Mouse (Mus musculus) megakaryocyte-erythroid progenitor cell, adult 5-6 weeks (primary cell): ENCODE measurements at regions not wholly inside any gene's neighbourhood (a gene's known extent, or its start where the extent isn't known, plus 50 kb on each side); places are given as distances from the start of the nearest gene placed in this dataset.
A peak's percentile ranks its signal among the peaks of the same experiment; 100 is the strongest.

Experiments
- ATAC-seq: replicated peaks from 2 replicates; pipeline ENCODE4 v1.8.0; 2016; ENCODE audit warnings: mild to moderate bottlenecking, inconsistent platforms; ENCODE audit not compliant: severe bottlenecking, poor library complexity, low FRiP score, low TSS enrichment

DNA sequence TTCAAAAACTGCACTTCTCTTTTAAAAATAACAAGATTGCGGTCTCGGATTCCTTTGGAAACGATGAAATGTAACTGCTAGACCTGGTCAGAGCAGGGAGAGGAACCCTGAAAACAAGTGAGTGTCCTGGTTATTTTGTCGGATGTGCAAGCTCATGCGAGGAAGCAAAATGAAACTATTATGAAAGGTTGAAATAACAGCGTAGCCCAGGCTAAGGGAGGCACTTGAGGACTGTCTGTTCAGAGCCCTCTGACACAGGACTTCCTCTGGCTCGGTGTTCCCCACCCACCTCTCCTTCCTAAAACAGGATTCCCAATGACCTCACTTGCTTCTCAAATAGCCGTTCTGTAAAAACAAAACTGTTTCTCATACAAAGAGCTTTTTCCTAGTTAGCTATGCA lies 51.3 kb upstream of the S1pr1 start:
- no peak for ATAC-seq

DNA sequence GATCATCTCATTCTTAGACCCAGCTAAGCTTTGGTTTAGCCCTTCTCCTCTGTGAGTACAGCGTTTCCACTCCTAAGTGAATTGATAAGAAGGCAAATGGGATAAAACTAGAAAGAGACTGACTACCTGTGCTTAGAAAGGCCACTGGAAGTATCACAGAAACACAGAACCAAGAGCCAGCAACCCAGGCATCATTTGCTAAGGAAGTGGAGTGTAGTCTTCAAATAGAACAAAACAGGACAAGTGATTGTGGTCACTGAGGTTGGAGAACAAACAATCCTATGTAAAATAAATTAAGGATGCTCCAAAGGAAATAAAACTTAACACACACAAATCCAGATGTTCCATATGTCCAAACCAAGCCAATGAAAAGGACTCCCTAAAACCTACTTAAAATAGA lies 53.4 kb upstream of the S1pr1 start:
- no peak for ATAC-seq

DNA sequence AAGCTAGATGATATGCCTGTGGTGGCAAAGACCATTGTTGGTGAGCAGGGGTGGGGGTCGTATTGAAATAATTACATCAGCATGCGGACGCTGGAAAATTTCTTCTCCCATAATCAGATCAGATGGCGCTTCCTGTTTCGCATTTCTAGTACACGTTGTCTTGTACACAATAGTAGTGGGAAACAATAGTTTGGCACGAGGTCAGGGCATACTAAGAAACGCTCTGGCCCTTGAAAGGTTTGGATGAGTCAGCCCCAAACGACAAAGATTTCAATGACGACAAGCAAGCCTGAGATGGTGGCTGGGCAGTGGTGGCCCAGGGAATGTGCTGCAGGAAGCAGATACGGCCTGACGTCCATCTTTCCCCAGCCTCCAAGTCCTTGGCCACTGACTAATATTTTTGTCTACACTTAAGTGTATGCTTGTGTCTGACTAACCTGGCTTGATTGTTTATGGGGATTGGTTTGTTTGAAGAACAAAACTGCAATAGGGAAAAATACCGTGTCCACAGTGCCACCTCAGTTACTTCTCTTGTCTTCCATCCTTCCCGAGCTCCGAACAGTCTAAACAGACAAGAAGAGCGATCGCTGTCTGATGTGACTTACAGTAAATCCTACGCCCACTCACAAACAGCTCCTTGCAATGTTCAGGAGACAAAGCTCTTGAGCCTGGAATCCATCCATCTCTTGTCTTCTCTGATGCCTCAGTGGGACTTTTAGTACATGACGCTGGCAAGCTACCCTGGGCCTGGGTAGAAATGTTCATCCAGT lies 54.1 kb upstream of the S1pr1 start:
- ATAC-seq, result peak; percentile 63; the same call in 1 of the 2 replicates

DNA sequence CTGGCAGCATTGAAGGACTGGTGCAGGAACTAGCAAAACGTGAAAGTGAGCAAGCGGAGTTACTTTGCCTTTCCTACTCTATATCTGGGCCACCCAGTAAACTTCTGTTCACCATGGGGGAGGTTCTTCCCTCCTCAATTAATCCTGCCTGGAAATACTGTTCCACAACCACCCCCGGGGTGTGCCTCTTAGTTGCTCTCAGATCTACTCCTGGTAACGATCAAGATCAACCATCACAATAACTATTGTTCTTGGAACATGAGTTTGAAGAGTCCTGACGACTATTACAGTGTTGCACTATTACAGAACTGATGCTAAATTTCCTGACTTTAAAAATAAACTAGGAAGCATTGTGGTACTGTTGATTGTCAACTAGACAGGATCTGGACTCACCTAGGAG lies 57.8 kb upstream of the S1pr1 start:
- ATAC-seq, result no peak

DNA sequence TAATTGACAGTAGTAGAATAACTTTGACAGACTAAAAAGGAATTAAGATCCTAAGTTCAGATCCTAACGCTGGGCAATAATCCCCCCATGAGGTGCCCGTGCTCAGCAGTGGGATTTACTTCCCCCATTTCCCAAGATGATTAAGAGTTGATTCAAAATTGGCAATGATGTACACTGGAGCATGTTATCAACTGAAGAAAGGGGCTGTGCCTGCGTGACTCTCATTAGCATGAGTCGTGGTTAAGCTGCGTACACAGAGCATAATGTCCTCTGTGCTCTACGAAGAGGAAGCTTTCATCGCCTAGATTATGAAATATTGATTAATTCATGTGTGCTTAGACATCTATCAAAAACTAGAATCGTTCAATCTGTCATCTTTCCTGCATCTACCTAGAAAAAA lies 59.4 kb upstream of the S1pr1 start:
- no peak for ATAC-seq

DNA sequence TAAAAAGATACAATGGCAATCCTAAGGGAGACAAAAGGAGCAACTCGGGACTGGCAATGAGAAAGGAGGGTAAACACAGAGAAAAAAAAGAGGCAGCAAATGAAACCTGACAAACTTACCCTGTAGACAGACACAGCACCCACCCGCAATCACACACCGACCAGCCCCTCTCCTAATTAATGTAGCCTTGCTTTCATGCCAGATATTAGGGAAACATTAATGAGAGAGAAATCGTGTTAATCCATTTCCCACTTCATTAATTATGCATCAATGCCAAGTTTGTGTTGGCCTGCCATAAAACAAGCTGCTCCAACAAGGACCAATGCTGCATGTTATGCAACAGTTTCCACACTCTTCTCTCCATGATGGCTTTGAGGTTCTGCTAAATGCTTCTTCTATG lies 59.9 kb upstream of the S1pr1 start:
- no peak for ATAC-seq

DNA sequence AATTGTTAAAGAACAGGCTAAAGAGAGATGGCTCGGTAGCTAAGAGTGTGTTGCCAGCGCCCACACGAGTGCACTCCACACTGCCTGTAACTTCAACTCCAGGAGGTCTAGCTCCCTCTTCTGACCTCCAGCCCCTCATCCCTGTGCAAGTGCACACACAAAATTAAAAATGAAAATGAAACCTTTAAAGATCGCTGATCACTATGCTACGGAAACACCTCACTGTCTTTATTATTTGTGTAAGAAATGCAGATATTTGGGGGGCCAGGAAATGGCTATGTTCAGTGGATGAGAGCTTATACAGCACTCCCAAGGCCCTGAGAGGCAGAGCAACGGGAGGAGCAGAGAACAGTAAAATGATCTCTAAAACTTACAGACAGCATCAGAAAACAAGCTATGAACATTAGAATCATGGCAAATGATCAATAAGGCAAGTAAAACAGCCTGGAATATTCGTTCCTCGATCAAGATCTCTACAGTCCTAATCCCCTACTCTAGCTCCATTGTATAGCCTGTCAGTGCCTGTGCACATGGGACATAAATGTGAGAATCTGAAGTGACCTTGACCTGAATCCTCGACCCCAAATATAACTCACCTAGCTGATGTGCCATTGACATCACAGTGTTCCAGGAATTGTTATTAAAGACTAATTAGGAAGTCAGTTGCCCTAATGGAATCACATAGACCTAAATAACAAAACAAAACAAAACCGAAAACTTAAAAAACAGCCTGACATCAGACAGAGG lies 64.4 kb upstream of the S1pr1 start:
- ATAC-seq, result no peak

DNA sequence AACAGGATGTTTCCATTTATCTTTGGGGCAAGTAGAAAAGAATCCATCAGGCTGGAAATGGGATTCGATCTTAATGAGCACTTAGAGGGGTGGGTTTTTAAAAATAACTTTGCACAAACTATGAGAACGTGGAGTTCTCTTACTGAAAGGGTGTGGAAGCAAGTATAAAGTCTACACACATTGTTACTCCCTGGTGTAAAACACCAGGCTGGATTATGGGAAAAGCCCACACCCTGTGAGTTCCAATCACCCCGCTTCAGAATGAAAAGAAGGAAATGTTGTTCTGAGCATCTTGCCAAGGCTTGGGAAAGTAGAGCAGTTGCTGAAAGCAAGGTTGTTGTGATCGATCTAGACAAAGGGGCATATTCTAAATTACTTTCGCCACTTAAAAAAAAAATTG lies 65.0 kb upstream of the S1pr1 start:
- ATAC-seq, result no peak

DNA sequence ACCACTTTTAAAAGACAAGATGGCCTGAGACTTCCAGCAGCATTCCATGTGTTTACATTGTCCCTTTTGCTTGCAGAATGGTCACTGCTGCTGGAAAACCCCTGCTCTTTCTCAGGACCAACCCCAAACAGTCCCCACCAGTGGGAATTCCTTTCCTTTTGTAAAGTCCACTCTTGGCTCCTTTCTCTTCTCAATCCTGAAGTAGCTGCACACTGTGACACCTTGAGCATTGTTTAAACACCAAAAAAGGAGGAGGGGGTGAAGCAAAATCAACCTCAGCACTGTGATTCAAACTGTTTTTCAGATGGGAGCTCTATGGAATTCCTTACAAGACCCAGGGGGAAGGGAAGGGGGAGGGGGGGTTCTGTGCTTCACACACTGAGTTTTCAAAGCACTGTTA lies 67.9 kb upstream of the S1pr1 start:
- ATAC-seq, result no peak

DNA sequence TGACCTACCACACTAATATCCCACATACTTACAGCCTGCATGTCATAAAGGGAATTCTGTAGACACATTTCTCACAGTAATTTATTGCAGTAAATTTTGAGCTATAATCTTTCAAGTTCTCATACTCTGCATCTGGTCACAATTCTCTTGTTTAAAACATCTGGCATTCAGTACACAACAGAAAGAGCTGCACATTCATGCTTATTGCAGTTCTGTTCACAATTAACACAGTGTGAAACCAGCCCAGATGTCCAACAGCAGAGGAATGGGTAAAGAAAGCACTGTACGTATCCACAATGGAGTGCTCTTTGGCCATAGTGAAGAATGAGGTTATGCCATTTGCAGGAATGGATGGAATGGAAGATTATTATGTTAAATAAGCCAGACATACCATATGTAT lies 72.5 kb upstream of the S1pr1 start:
- no peak for ATAC-seq

DNA sequence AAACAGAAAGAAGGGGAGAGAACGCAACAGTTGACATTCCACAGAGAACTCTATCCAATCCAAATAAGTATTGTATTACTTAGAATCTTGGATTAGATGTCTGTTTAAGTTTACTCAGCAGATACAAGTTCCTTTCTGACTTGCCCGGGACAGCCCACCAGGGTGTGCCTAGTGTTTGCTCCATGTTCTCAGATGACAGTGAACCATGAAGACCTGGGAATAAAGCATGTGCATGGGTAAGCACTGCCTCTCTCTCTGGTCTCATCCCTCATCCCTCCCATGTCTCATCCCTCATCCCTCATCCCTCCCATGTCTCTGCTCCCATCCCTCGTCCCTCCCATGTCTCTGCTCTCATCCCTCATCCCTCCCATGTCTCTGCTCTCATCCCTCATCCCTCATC lies 73.7 kb upstream of the S1pr1 start:
- ATAC-seq, result no peak

DNA sequence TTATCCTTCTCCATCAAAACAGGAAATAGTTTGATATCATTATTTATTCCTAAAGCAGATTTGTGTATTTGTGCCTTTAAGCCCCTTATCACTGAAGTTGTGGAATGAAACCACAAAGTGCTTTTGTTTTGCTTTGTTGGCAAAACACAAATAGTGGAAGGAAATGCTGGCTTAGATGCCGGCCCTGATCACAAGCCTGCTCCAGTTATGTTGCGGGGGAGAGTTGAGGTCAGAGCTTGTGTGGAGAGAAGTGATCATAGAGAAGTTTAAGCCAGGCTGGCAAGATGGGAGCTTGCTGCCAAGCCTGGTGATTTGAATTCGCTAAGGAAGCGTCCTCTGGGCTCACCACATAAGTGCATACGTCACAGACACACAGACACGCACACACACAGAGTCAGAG lies 74.2 kb upstream of the S1pr1 start:
- ATAC-seq, result no peak

DNA sequence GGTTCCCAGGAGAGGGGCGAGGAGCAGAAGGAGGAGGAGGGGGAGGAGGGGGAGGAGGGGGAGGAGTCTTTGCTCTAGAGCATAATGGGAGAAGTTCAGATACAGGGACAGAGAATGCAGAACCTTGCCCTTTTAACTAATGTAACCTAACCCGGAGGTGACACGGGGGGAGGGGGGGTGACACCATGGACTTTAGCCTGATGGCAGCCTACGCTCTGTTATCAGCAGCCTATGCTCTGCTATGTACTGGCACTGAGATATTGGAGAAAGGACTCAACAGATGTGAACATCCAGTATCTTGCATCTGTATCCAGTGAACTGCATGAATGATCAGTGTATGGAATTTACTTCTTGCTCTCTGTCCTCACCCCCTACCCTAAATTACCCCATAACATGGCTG lies 77.7 kb upstream of the S1pr1 start:
- peak; percentile 78 for ATAC-seq

DNA sequence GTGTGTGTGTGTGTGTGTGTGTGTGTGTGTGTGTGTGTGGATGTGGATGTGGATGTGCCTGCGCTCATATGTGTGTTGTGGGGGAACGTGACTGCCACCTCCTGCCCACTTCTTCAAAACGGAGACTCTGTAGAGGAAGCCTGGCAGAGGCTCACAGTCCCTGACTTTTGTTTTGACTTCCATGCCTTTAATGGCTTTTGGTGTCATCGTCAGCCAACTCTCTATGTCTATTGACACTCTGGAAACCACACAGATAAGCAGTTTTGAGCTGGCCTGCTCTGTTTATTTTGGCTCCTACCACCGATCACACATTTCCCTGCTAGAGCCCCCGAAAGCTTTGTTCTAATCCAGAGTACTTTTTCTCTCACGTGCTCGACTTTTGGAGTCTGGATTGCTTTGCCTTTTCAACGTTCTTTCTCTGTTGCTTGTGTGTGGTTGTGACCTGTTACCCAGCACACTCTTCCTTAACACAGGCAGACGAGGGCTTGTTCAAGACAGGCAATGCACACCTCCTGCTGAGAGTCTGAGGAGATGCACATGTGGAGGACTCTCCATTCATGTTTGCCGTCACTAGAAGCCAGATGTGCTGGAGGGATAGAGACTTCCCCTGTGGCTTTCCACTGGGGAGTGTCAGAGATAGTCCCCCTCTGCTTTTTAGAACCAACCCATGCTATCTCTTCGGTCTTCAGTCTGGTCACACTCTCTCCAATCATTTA lies 78.6 kb upstream of the S1pr1 start:
- ATAC-seq, result peak; percentile 91

DNA sequence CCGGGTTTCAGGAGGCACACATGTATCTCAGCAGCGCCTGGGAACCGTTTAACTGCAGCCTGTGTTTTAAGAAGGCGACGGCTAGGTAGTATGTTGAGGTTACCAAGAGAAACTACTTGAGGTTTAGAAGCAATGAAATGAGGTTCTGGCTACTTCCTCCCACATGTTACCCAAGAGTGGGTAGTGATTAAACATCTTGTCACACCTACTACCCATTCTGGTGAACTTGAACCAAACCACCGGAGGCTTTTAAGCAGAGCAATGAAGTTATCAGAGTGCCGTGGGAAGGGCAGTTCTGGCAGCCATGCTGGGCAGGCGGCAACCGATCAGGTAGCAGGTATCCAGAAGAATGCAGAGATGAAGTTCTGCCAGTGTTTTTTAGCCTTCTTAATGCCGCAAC lies 84.5 kb upstream of the S1pr1 start:
- ATAC-seq, result peak; percentile 31; the same call in 1 of the 2 replicates

DNA sequence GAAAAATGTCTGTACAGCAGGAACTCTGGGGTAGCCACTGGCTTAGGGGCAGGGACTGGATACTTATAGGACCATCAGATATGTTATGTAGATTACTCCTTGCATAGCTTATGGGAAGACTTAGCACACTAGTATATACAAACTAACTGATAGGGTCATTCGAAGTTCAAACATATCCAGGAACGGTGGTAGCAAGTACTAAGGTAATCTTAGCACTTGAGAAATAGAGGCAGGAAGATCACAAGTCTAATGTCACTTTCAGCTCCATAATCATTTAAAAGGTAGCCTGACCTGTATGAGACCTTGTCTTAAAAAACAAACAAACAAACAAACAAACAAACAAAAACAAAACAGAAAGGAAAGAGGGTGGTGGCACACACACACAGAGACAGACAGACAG lies 85.1 kb upstream of the S1pr1 start:
- no peak for ATAC-seq

DNA sequence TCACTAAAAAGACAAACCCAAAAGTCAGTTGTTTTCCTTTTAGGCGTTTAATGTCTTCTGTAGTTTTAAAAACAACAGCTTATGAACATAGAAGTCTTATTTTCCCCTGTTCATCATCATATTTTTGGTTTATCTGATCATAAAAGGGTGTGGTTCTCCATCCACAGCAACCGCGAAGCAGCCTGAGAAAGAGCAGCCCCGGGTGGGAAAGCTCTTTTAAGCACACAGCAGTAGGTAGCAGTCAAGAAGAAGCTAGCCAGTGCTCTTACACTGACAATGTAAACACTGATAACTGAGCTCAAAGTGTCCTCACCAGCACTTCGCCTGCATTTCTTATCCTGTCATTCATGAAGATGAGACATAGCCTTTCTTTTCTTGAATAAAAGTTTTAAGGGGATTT lies 86.0 kb upstream of the S1pr1 start:
- peak; percentile 74 for ATAC-seq

DNA sequence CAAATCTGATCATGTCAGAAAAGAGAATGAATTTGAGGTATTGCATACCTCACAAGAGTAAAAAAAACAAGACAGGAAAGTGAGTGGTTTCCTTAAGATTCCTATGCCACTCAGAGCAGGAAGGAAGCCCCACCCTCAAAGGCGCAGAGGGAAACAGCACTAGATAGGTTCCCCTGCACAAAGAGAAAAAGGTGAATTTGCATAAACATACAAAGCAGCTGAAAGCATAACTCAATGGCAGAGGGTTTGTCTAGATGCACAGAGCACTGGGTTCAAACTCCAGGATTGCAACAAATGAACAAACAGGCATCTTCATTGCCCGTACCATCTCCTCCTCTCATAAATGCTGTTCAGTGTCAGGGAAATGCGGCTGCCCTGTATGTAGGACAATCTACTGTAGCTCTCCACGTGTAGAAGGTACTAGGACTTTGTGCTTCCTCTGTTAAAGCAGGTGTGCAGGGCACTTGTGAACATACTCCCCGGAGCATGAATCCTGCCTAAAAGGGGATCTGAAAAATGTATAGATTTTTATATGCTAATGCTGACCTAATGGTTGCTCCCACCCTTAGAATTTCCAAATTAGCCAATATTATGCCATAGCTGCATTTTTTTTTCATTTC lies 85.9 kb upstream of the Dph5 start:
- no peak; the same call in 1 of the 2 replicates for ATAC-seq

DNA sequence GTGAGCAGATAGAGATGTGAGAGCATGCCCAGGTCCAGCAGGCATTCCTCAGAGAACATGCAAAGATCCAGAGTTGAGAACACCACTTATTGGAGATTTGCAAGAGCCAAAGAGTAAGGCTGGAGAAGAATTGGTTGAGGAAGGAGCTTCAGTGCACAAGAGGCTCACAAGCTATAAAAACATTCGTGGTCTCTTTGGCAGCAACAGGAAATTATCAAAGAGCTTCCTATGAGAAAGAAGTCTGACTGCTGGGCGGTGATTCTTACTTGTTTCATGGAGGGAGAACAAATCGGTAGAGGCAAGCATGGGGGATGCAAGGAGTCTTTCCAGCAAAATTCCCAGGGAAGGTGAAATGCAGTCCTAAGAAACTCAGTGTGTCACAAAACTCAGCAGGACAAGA lies 83.0 kb upstream of the Dph5 start:
- ATAC-seq, result no peak

DNA sequence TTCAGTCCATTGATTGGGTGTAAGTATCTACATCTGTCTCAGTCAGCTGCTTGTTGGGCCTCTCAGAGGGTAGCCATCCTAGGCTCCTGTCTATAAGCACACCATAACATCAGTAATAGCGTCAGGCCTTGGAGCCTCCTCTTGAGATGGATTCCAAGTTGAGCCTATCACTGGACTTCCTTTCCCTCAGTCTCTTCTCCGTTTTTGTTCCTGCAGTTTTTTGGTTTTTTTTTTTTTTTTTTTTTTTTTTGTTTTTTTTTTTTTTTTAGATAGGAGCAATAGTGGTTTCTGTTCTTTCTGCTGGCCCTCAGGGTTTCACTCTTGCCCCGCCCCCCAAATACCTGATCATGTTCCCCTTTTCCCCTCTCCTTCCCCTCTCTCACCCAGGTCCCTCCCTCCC lies 80.6 kb upstream of the Dph5 start:
- ATAC-seq, result no peak
